Mouse (Mus musculus): ENCODE results near the gene Slc8b1.

The Slc8b1 gene

GRCm38 (mm10) chr5:120526311-120526710, 15.3 kb downstream of the Slc8b1 start:
- DNase-seq (ENCODE audit: low spot score in 2 of 2) = no peak

- no peak for DNase-seq (ENCODE audit: low spot score in 2 of 2)
These were observed 16.5 kb downstream of the Slc8b1 start for GRCm38 (mm10) chr5:120527296-120527964.

- DNase-seq (ENCODE audit: low spot score in 2 of 2) = no peak
These were observed 20.7 kb downstream of the Slc8b1 start for GRCm38 (mm10) chr5:120531631-120532030.

- DNase-seq (ENCODE audit: low spot score in 2 of 2) = no peak
These were observed 23.2 kb downstream of the Slc8b1 start for GRCm38 (mm10) chr5:120534071-120534685.

GRCm38 (mm10) chr5:120534686-120535075, 23.7 kb downstream of the Slc8b1 start:
- no peak for DNase-seq (ENCODE audit: low spot score in 2 of 2)

GRCm38 (mm10) chr5:120536046-120536445, 25.1 kb downstream of the Slc8b1 start:
- peak in 1 of 2 experiments; percentile 47 for DNase-seq (ENCODE audit: low spot score in 2 of 2)

- no peak for DNase-seq (ENCODE audit: low spot score in 2 of 2)
These were observed 25.7 kb downstream of the Slc8b1 start for GRCm38 (mm10) chr5:120536632-120537031.

- no peak for DNase-seq (ENCODE audit: low spot score in 2 of 2)
These were observed 37.4 kb downstream of the Slc8b1 start for GRCm38 (mm10) chr5:120548236-120548850.

GRCm38 (mm10) chr5:120550137-120550536, 39.2 kb downstream of the Slc8b1 start:
- no peak for DNase-seq (ENCODE audit: low spot score in 2 of 2)

- DNase-seq (ENCODE audit: low spot score in 2 of 2) = no peak
These were observed 39.7 kb downstream of the Slc8b1 start for GRCm38 (mm10) chr5:120550673-120551072.

- no peak for DNase-seq (ENCODE audit: low spot score in 2 of 2)
These were observed 44.9 kb downstream of the Slc8b1 start for GRCm38 (mm10) chr5:120555871-120556270.

- DNase-seq (ENCODE audit: low spot score in 2 of 2) = no peak
These were observed 47.1 kb downstream of the Slc8b1 start for GRCm38 (mm10) chr5:120558041-120558440.

- DNase-seq (ENCODE audit: low spot score in 2 of 2) = no peak
These were observed 47.8 kb downstream of the Slc8b1 start for GRCm38 (mm10) chr5:120558762-120559161.

GRCm38 (mm10) chr5:120560129-120560615, 49.2 kb downstream of the Slc8b1 start:
- DNase-seq (ENCODE audit: low spot score in 2 of 2) = no peak

GRCm38 (mm10) chr5:120560616-120561311, 49.8 kb downstream of the Slc8b1 start:
- DNase-seq (ENCODE audit: low spot score in 2 of 2) = peak; percentile 41 to 43

GRCm38 (mm10) chr5:120562956-120563913, 52.3 kb downstream of the Slc8b1 start:
- DNase-seq (ENCODE audit: low spot score in 2 of 2) = no peak

- no peak for DNase-seq (ENCODE audit: low spot score in 2 of 2)
These were observed 52.9 kb downstream of the Slc8b1 start for GRCm38 (mm10) chr5:120563914-120564311.

- no peak for DNase-seq (ENCODE audit: low spot score in 2 of 2)
These were observed 54.4 kb downstream of the Slc8b1 start for GRCm38 (mm10) chr5:120565171-120565905.

- DNase-seq (ENCODE audit: low spot score in 2 of 2) = no peak
These were observed 55.1 kb downstream of the Slc8b1 start for GRCm38 (mm10) chr5:120566101-120566500.

GRCm38 (mm10) chr5:120566681-120567252, 55.8 kb downstream of the Slc8b1 start:
- no peak for DNase-seq (ENCODE audit: low spot score in 2 of 2)
